Mouse (Mus musculus): Measurements from ENCODE around the gene Kcnj3. TPM values are rescaled to one million over a fixed set of nuclear protein-coding genes. Genes with fewer than 3 reads are reported as not detected.

The Kcnj3 gene
- polyA plus RNA-seq (2016; fragmentation: Nextera tagmentation; extraction: Ambion mirVana), result 0.20 and 0.41 TPM in 2 replicates

- H3K9me3 ChIP-seq, result no peaks in the 10 kb centered on the region
- H3K4me3 ChIP-seq, result peak within 1 kb of the TSS; percentile 59
- H3K4me1 ChIP-seq, result peaks cover 26% of the 10 kb centered on the region
- peaks cover 56% of the 10 kb centered on the region for H3K27me3 ChIP-seq (ENCODE audit: poor library complexity, severe bottlenecking)
- WGBS, result 1% methylated on average over 20 of the region's 20 CpGs
- H3K36me3 ChIP-seq (replicated peaks), result no peaks in the 10 kb centered on the region
- H3K27ac ChIP-seq, result no peak within 1 kb of the TSS
- DNase-seq (ENCODE audit: extremely low spot score, low spot score), result peak; percentile 46
These were observed at the start of gene Kcnj3 for GRCm38 (mm10) chr2:55435721-55436260. Kcnj3 (plus strand) TSS chr2:55435970.

GRCm38 (mm10) chr2:55390330-55390989, 45.3 kb upstream of the Kcnj3 start:
- Histone ChIP-seq H3K4me3 (no peak overlapping the region), H3K4me1 (no peaks in the 10 kb centered on the region), H3K27ac (no peak overlapping the region), H3K9me3 (no peaks in the 10 kb centered on the region), H3K36me3 (replicated peaks) (no peaks in the 10 kb centered on the region), H3K27me3 (ENCODE audit: poor library complexity, severe bottlenecking) (no peaks in the 10 kb centered on the region)
- no peak for DNase-seq (ENCODE audit: extremely low spot score, low spot score)
- WGBS, result 59% methylated on average over 3 of the region's 3 CpGs

GRCm38 (mm10) chr2:55405307-55405706, 30.5 kb upstream of the Kcnj3 start:
- no peak for DNase-seq (ENCODE audit: extremely low spot score, low spot score)
- H3K27me3 ChIP-seq (ENCODE audit: poor library complexity, severe bottlenecking), result no peaks in the 10 kb centered on the region
- no peaks in the 10 kb centered on the region for H3K4me1 ChIP-seq
- 85% methylated on average over 1 of the region's 1 CpGs for WGBS
- no peak overlapping the region for H3K4me3 ChIP-seq
- no peaks in the 10 kb centered on the region for H3K36me3 ChIP-seq (replicated peaks)
- H3K9me3 ChIP-seq, result no peaks in the 10 kb centered on the region
- H3K27ac ChIP-seq, result no peak overlapping the region

- DNase-seq (ENCODE audit: extremely low spot score, low spot score), result no peak
- no peaks in the 10 kb centered on the region for H3K27me3 ChIP-seq (ENCODE audit: poor library complexity, severe bottlenecking)
- WGBS, result 80% methylated on average over 2 of the region's 2 CpGs
- no peak overlapping the region for H3K4me3 ChIP-seq
- no peaks in the 10 kb centered on the region for H3K36me3 ChIP-seq (replicated peaks)
- no peaks in the 10 kb centered on the region for H3K9me3 ChIP-seq
- H3K4me1 ChIP-seq, result no peaks in the 10 kb centered on the region
- H3K27ac ChIP-seq, result no peak overlapping the region
These were observed 8.1 kb upstream of the Kcnj3 start for GRCm38 (mm10) chr2:55427633-55428032.

GRCm38 (mm10) chr2:55432104-55432503, 3.7 kb upstream of the Kcnj3 start:
- 86% methylated on average over 4 of the region's 4 CpGs for WGBS
- Histone ChIP-seq H3K27me3 (ENCODE audit: poor library complexity, severe bottlenecking) (peaks cover 31% of the 10 kb centered on the region), H3K4me1 (peaks cover 17% of the 10 kb centered on the region), H3K36me3 (replicated peaks) (no peaks in the 10 kb centered on the region), H3K27ac (no peak overlapping the region), H3K9me3 (no peaks in the 10 kb centered on the region), H3K4me3 (no peak overlapping the region)
- no peak for DNase-seq (ENCODE audit: extremely low spot score, low spot score)

GRCm38 (mm10) chr2:55436261-55437006, 664 bp downstream of the Kcnj3 start:
- H3K4me3 ChIP-seq, result peak overlapping the region; percentile 59
- no peaks in the 10 kb centered on the region for H3K36me3 ChIP-seq (replicated peaks)
- H3K9me3 ChIP-seq, result no peaks in the 10 kb centered on the region
- under 1% methylated on average over 21 of the region's 21 CpGs for WGBS
- peaks cover 26% of the 10 kb centered on the region for H3K4me1 ChIP-seq
- peaks cover 56% of the 10 kb centered on the region for H3K27me3 ChIP-seq (ENCODE audit: poor library complexity, severe bottlenecking)
- no peak overlapping the region for H3K27ac ChIP-seq
- peak; percentile 20 for DNase-seq (ENCODE audit: extremely low spot score, low spot score)

GRCm38 (mm10) chr2:55437007-55437949, 1.5 kb downstream of the Kcnj3 start:
- peak overlapping the region; percentile 59 for H3K4me3 ChIP-seq
- peak; percentile 32 for DNase-seq (ENCODE audit: extremely low spot score, low spot score)
- H3K27ac ChIP-seq, result peak overlapping the region; percentile 53
- H3K9me3 ChIP-seq, result no peaks in the 10 kb centered on the region
- H3K36me3 ChIP-seq (replicated peaks), result no peaks in the 10 kb centered on the region
- under 1% methylated on average over 51 of the region's 51 CpGs for WGBS
- peaks cover 56% of the 10 kb centered on the region for H3K27me3 ChIP-seq (ENCODE audit: poor library complexity, severe bottlenecking)
- peaks cover 26% of the 10 kb centered on the region for H3K4me1 ChIP-seq

- H3K27ac ChIP-seq, result no peak overlapping the region
- peak overlapping the region; percentile 59 for H3K4me3 ChIP-seq
- no peaks in the 10 kb centered on the region for H3K9me3 ChIP-seq
- H3K36me3 ChIP-seq (replicated peaks), result no peaks in the 10 kb centered on the region
- peaks cover 26% of the 10 kb centered on the region for H3K4me1 ChIP-seq
- peaks cover 56% of the 10 kb centered on the region for H3K27me3 ChIP-seq (ENCODE audit: poor library complexity, severe bottlenecking)
- WGBS, result 6% methylated on average over 1 of the region's 1 CpGs
- no peak for DNase-seq (ENCODE audit: extremely low spot score, low spot score)
These were observed 2.2 kb downstream of the Kcnj3 start for GRCm38 (mm10) chr2:55437977-55438376.

GRCm38 (mm10) chr2:55439211-55439610, 3.4 kb downstream of the Kcnj3 start:
- no peak overlapping the region for H3K27ac ChIP-seq
- H3K9me3 ChIP-seq, result no peaks in the 10 kb centered on the region
- peaks cover 26% of the 10 kb centered on the region for H3K4me1 ChIP-seq
- peaks cover 54% of the 10 kb centered on the region for H3K27me3 ChIP-seq (ENCODE audit: poor library complexity, severe bottlenecking)
- DNase-seq (ENCODE audit: extremely low spot score, low spot score), result no peak
- no peaks in the 10 kb centered on the region for H3K36me3 ChIP-seq (replicated peaks)
- H3K4me3 ChIP-seq, result no peak overlapping the region

- Histone ChIP-seq H3K4me1 (peaks cover 13% of the 10 kb centered on the region), H3K36me3 (replicated peaks) (no peaks in the 10 kb centered on the region), H3K27me3 (ENCODE audit: poor library complexity, severe bottlenecking) (peaks cover 27% of the 10 kb centered on the region), H3K27ac (no peak overlapping the region), H3K9me3 (no peaks in the 10 kb centered on the region), H3K4me3 (no peak overlapping the region)
- no peak for DNase-seq (ENCODE audit: extremely low spot score, low spot score)
- 81% methylated on average over 2 of the region's 2 CpGs for WGBS
These were observed 6.2 kb downstream of the Kcnj3 start for GRCm38 (mm10) chr2:55442006-55442405.

- peaks cover 9% of the 10 kb centered on the region; the same call in 1 of the 2 replicates for H3K4me1 ChIP-seq
- DNase-seq (ENCODE audit: extremely low spot score, low spot score), result no peak
- H3K9me3 ChIP-seq, result no peaks in the 10 kb centered on the region
- H3K4me3 ChIP-seq, result no peak overlapping the region
- no peaks in the 10 kb centered on the region for H3K27me3 ChIP-seq (ENCODE audit: poor library complexity, severe bottlenecking)
- H3K36me3 ChIP-seq (replicated peaks), result no peaks in the 10 kb centered on the region
- no peak overlapping the region for H3K27ac ChIP-seq
These were observed 11.5 kb downstream of the Kcnj3 start for GRCm38 (mm10) chr2:55447298-55447697.

GRCm38 (mm10) chr2:55450774-55451173, 15.0 kb downstream of the Kcnj3 start:
- DNase-seq (ENCODE audit: extremely low spot score, low spot score), result no peak
- H3K27me3 ChIP-seq (ENCODE audit: poor library complexity, severe bottlenecking), result no peaks in the 10 kb centered on the region
- peaks cover 9% of the 10 kb centered on the region; the same call in 1 of the 2 replicates for H3K4me1 ChIP-seq
- H3K9me3 ChIP-seq, result no peaks in the 10 kb centered on the region
- no peak overlapping the region for H3K27ac ChIP-seq
- 76% methylated on average over 1 of the region's 1 CpGs for WGBS
- H3K4me3 ChIP-seq, result no peak overlapping the region
- H3K36me3 ChIP-seq (replicated peaks), result no peaks in the 10 kb centered on the region
